Mouse (Mus musculus) midbrain, embryonic 13.5 days (tissue): ENCODE data around the gene Icam2. TPM values are rescaled to one million over a fixed set of nuclear protein-coding genes. Genes with fewer than 3 reads are reported as not detected.

ENCODE experiments used
- ATAC-seq: fragments of 200-750 bp; cut with Nextera tagmentation; 2 replicates; pipeline ENCODE4 v1.8.0; 2017; ENCODE audit warnings: mild to moderate bottlenecking, moderate TSS enrichment, moderate library complexity
- H3K27ac ChIP-seq: fragments of 300-500 bp; sonication (generic); 2 replicates; pipeline ENCODE4 v1.5.1; 2015; ENCODE audit warnings: inconsistent platforms, mild to moderate bottlenecking, moderate library complexity
- H3K27me3 ChIP-seq: fragments of 300-500 bp; sonication (generic); 2 replicates; pipeline ENCODE4 v1.6.1; 2015; ENCODE audit warnings: mild to moderate bottlenecking, inconsistent platforms
- H3K36me3 ChIP-seq: fragments of 300-500 bp; sonication (generic); 2 replicates; pipeline ENCODE4 v1.6.1; 2015; ENCODE audit warnings: mild to moderate bottlenecking, inconsistent platforms
- H3K4me1 ChIP-seq: fragments of 300-500 bp; sonication (generic); replicated peaks from 2 replicates; pipeline ENCODE4 v1.6.1; 2015; ENCODE audit warnings: inconsistent platforms
- H3K4me2 ChIP-seq: fragments of 300-500 bp; sonication (generic); replicated peaks from 2 replicates; pipeline ENCODE4 v1.6.1; 2015; ENCODE audit warnings: moderate library complexity, mild to moderate bottlenecking, inconsistent platforms
- H3K4me3 ChIP-seq: fragments of 300-500 bp; sonication (generic); replicated peaks from 2 replicates; pipeline ENCODE4 v1.5.1; 2015; ENCODE audit warnings: mild to moderate bottlenecking, inconsistent platforms
- H3K9ac ChIP-seq: fragments of 300-500 bp; sonication (generic); replicated peaks from 2 replicates; pipeline ENCODE4 v1.6.1; 2015; ENCODE audit warnings: mild to moderate bottlenecking, inconsistent platforms
- H3K9me3 ChIP-seq: fragments of 300-500 bp; sonication (generic); 2 replicates; pipeline ENCODE4 v1.6.1; 2016; ENCODE audit warnings: mild to moderate bottlenecking, inconsistent platforms
- WGBS: fragments of 180-500 bp; shearing (Covaris S2); methylation state at CpG from one replicate; pipeline ENCODE4 v1.1.7; 2015; 5-methylcytosine and 5-hydroxymethylcytosine counted together
- polyA plus RNA-seq: library from polyadenylated mRNA; unstranded; fragments of >200 nt; fragmentation: Nextera tagmentation; extraction: Ambion mirVana; gene quantifications from 2 replicates; pipeline ENCODE4 v1.2.1, GENCODE M21; 2015

Gene Icam2
- polyA plus RNA-seq, 1 experiment from 2014 or later, result 8.5 TPM

DNA sequence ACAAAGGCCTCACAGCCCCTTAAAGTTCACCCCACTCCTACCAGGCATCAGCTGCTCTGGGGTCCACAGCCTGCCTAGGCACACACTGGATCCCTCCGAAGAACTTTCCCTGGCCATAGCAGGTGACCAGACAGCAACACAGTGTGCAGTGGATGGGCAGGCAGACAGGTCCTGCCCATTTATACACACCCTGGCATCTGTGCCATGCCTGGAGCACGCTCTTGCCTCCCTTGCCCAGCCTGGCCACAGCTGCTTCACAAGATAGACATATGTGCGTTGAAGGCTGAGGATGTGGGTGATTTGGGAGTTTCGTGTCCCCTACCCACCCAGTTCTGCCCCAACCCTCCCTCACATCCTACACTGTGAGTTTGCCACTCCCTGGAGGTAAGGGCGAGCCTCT is 49.8 kb downstream of the Icam2 start:
- no peak overlapping the region for H3K27ac ChIP-seq
- H3K4me2 ChIP-seq, result no peak overlapping the region
- H3K36me3 ChIP-seq, result no peaks in the 10 kb centered on the region
- H3K4me1 ChIP-seq, result no peaks in the 10 kb centered on the region; the same call in 1 of the 2 replicates
- no peak overlapping the region for H3K9ac ChIP-seq
- H3K4me3 ChIP-seq, result no peak overlapping the region
- H3K27me3 ChIP-seq, result no peaks in the 10 kb centered on the region
- no peak for ATAC-seq
- H3K9me3 ChIP-seq, result no peaks in the 10 kb centered on the region
- 74% methylated on average over 5 of the region's 5 CpGs for WGBS

DNA sequence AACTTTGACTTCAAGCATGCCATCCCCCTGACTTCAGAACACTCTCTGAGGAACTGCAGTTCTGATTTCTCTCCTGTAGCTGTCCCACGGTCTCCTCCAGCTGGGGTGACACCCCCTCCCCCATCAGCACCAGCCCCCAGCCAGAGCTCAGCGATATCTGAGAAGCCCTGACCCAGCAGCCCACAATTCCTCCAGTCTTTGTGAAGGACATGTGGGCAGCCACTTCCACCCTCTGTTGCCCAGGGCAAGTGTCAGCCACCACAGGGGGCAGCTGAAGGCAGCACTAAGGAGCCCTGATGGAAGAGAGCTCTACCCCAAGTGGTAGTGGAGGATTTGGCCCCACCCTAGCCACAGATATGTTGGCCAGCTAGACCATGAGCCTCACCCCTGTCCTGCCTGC is 53.8 kb downstream of the Icam2 start:
- Histone ChIP-seq H3K27ac (no peak overlapping the region), H3K4me2 (no peak overlapping the region), H3K36me3 (no peaks in the 10 kb centered on the region), H3K4me1 (no peaks in the 10 kb centered on the region; the same call in 1 of the 2 replicates), H3K27me3 (no peaks in the 10 kb centered on the region), H3K9ac (no peak overlapping the region), H3K9me3 (no peaks in the 10 kb centered on the region), H3K4me3 (no peak overlapping the region)
- WGBS, result 12% methylated on average over 2 of the region's 2 CpGs
- ATAC-seq, result no peak

DNA sequence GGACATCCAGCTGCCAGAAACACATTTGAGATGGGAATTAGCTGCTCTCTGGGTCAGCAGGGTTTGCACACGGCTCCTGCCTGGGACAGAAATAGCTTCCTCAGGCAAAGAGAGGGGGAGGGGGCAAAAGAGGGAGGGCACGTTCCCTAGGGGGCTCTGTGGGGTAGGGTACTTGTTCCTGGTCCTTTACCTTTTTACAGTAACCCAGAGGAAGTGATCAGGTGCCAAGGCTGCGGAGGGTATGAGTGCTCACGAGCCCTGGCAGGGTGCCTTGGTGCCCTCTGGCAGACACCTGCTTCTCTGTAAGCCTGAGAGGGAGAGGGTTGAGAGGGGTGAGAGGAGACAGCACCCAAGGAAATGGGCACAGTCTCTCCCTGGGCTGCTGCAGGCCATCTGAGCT is 55.4 kb downstream of the Icam2 start:
- no peaks in the 10 kb centered on the region for H3K36me3 ChIP-seq
- H3K4me2 ChIP-seq, result no peak overlapping the region
- no peak overlapping the region for H3K9ac ChIP-seq
- ATAC-seq, result no peak
- no peaks in the 10 kb centered on the region for H3K4me1 ChIP-seq
- no peak overlapping the region for H3K4me3 ChIP-seq
- 45% methylated on average over 4 of the region's 4 CpGs for WGBS
- no peaks in the 10 kb centered on the region for H3K9me3 ChIP-seq
- H3K27ac ChIP-seq, result no peak overlapping the region
- no peaks in the 10 kb centered on the region for H3K27me3 ChIP-seq

DNA sequence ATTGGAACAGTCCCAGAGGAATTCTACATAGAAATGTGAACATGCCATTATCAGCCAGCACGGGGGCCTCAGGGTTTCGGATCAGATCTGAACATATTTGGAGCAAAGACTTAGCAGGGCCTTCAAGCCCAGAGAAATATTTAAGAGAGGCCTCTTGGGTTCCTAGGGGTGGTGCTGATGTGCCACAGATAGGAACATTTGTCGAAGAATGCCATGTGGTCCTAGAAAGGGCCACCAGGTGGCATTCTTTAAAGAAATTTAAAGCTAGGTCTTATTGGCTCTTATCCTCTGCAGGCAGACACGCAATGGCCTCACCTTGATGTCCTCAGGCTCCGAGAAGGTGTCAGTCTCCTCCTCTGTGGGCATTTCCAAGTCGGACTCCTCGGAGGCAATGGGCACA is 58.2 kb downstream of the Icam2 start:
- no peak overlapping the region for H3K27ac ChIP-seq

DNA sequence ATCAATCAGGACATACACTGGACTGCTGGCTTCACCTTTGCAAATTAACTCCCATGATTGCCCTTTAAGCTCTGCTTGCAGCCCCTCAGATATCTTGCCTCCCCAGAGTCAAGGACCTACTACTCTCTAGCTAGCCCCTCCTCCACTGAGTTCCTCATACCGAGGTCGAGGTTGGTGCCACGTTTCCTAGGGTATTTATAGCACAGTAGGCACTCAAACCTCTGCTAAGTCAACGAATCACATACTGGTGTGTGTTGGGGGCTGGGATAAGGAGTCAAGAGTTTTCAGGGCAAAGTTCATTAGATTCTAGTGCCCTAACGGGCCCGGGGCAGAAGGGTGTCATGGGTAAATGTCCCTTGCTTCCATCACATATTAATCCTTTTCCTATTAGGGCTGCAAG is 58.7 kb downstream of the Icam2 start:
- ATAC-seq, result no peak
- WGBS, result 86% methylated on average over 6 of the region's 6 CpGs
- no peaks in the 10 kb centered on the region for H3K4me1 ChIP-seq

More for the DNA sequence above, 58.2 kb downstream of the Icam2 start:
- H3K9ac ChIP-seq, result no peak overlapping the region
- no peaks in the 10 kb centered on the region for H3K4me1 ChIP-seq
- no peak overlapping the region for H3K4me2 ChIP-seq
- WGBS, result 72% methylated on average over 7 of the region's 7 CpGs
- no peaks in the 10 kb centered on the region for H3K36me3 ChIP-seq
- no peak overlapping the region for H3K4me3 ChIP-seq
- H3K27me3 ChIP-seq, result no peaks in the 10 kb centered on the region
- H3K9me3 ChIP-seq, result no peaks in the 10 kb centered on the region
- no peak for ATAC-seq

DNA sequence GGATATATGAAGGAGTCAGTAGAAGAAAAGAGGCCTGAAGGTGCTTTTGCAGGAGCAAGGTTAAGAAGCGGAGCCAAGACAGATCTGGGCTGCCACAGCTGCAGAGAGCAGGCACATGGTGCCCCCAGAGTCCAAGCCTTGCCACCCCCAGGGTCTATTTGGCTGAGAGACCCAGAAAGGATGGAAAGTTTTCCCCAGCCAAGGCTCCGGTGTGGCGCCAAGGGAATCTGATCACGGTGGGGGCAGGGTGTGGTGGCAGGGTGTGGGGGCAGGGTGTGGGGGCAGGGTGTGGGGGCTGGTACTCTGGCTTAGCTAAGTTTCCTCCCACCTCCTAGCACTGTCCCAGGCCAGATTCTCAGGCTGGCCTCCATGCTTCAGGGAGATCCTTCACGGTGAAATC is 59.4 kb downstream of the Icam2 start:
- Histone ChIP-seq H3K36me3 (no peaks in the 10 kb centered on the region), H3K4me2 (no peak overlapping the region), H3K27ac (no peak overlapping the region), H3K4me3 (no peak overlapping the region), H3K4me1 (no peaks in the 10 kb centered on the region), H3K27me3 (no peaks in the 10 kb centered on the region), H3K9ac (no peak overlapping the region), H3K9me3 (no peaks in the 10 kb centered on the region)
- no peak for ATAC-seq
- 76% methylated on average over 5 of the region's 5 CpGs for WGBS

More for the DNA sequence above, 58.7 kb downstream of the Icam2 start:
- Histone ChIP-seq H3K9me3 (no peaks in the 10 kb centered on the region), H3K27ac (no peak overlapping the region), H3K27me3 (no peaks in the 10 kb centered on the region), H3K36me3 (no peaks in the 10 kb centered on the region), H3K4me2 (no peak overlapping the region), H3K4me3 (no peak overlapping the region), H3K9ac (no peak overlapping the region)

Other genes with a start within 250 kb of the Icam2 start
- gene Gm10840, start 227.2 kb downstream of the Icam2 start, polyA plus RNA-seq, result 1.7 TPM in 1 of 2 replicates, not detected in the other
- 211 TPM in 2 replicates for gene Limd2, start 227.2 kb downstream of the Icam2 start, polyA plus RNA-seq
- 33.8 and 36.9 TPM in 2 replicates for gene Strada, start 185.9 kb downstream of the Icam2 start, polyA plus RNA-seq
- 96.2 and 101 TPM in 2 replicates for gene Ccdc47, start 171.7 kb downstream of the Icam2 start, polyA plus RNA-seq
- 101 and 105 TPM in 2 replicates for gene Ddx42, start 171.1 kb downstream of the Icam2 start, polyA plus RNA-seq
- 39.3 and 40.3 TPM in 2 replicates for gene Ftsj3, start 132.0 kb downstream of the Icam2 start, polyA plus RNA-seq
- gene Psmc5, start 131.9 kb downstream of the Icam2 start, polyA plus RNA-seq, result 324 and 341 TPM in 2 replicates
- 10.8 and 11.4 TPM in 2 replicates for gene Smarcd2, start 115.1 kb downstream of the Icam2 start, polyA plus RNA-seq
- 0.16 and 0.18 TPM in 2 replicates for gene Tcam1, start 111.4 kb downstream of the Icam2 start, polyA plus RNA-seq
- not detected in 2 replicates for gene Gh, start 86.2 kb downstream of the Icam2 start, polyA plus RNA-seq
- gene Cd79b, start 73.3 kb downstream of the Icam2 start, polyA plus RNA-seq, result 0.50 and 0.66 TPM in 2 replicates
- 0.05 TPM in 1 of 2 replicates, not detected in the other for gene Scn4a, start 34.8 kb downstream of the Icam2 start, polyA plus RNA-seq
- gene Prr29, start 22.6 kb downstream of the Icam2 start, polyA plus RNA-seq, result not detected in 2 replicates
- gene Ern1, start 99.8 kb upstream of the Icam2 start, polyA plus RNA-seq, result 6.5 and 6.7 TPM in 2 replicates
- 17.7 and 18.3 TPM in 2 replicates for gene Tex2, start 225.3 kb upstream of the Icam2 start, polyA plus RNA-seq